Mouse (Mus musculus): ENCODE data around the gene Zdhhc21. TPM values are rescaled to one million over a fixed set of nuclear protein-coding genes. Genes with fewer than 3 reads are reported as not detected.

Zdhhc21 gene
- total RNA-seq (2021), result 10 to 100 TPM; 58.9 to 64.4 TPM

- intact Hi-C loops (cut with DNase I), result no loop called here
- peak; percentile 83 to 85 for DNase-seq (ENCODE audit: low spot score in 2 of 2)
These were observed at the start of gene Zdhhc21 for GRCm38 (mm10) chr4:82859131-82860125. Gene Zdhhc21 (minus strand): TSS chr4:82859958.

DNA sequence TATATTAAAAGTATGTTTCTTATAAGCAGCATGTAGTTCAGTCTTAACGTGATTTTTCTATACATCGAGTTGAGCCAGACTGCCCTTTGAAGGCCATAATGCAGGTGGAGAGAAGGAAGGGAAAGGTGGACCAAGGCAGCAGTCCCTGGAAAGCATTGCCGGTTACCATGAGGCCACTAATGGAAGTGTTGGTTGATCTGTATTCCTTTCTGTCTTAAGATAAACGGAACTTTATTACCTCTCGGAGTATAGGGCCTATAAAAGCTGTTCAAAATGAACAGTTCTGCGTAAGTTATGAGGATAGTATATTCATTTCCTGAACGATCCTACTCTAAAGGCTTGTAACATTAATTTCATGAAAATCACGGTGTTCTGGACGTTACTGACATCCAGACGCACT lies 35.5 kb upstream of the Zdhhc21 start:
- no peak for DNase-seq (ENCODE audit: low spot score in 2 of 2)
- intact Hi-C loops (cut with DNase I), result no loop called here

- intact Hi-C loops (cut with DNase I), result no loop called here
- DNase-seq (ENCODE audit: low spot score in 2 of 2), result peak in 1 of 2 experiments; percentile 70
These were observed 32.5 kb upstream of the Zdhhc21 start for GRCm38 (mm10) chr4:82892247-82892646.

DNA sequence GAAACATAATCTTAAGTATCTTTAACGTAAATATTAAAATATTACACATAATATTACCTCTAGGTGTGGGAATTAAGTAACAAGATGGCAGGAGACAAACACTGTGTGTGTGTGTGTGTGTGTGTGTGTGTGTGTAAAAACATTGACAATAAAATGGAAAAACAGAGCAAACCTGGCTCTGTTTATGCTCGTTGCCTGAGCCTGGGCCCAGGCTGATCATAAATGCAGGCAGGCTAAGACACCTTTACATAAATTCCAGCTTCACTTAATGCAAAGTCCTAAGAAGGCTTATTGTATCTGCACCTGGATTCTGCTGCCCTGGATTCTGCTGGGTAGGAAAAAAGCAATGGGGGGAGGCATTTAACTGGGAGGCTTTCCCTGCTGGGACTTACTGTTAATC lies 31.8 kb upstream of the Zdhhc21 start:
- intact Hi-C loops (cut with DNase I), result no loop called here
- DNase-seq (ENCODE audit: low spot score in 2 of 2), result no peak

- intact Hi-C loops (cut with DNase I), result no loop called here
- DNase-seq (ENCODE audit: low spot score in 2 of 2), result peak in 1 of 2 experiments; percentile 15
These were observed 31.3 kb upstream of the Zdhhc21 start for GRCm38 (mm10) chr4:82891049-82891448.

DNA sequence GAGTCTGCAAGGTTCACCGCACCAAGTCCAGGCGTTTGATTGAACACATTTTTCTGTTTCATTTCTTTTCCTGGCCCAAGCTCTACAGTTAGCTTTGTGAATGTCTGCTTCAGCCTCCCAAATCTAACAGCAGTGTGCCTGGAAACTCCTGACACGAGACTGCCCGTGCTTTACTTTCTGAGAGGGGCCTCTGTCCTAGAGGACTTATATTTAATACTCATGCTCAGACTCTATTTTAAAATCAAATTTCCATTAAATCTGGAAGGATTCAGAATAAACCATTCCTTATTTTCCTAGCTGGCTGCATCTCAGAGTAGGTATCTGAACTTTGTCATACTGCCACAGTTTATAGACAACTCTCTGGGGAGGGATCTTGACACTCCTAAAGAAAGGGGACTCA lies 30.8 kb upstream of the Zdhhc21 start:
- intact Hi-C loops (cut with DNase I), result no loop called here
- no peak for DNase-seq (ENCODE audit: low spot score in 2 of 2)

DNA sequence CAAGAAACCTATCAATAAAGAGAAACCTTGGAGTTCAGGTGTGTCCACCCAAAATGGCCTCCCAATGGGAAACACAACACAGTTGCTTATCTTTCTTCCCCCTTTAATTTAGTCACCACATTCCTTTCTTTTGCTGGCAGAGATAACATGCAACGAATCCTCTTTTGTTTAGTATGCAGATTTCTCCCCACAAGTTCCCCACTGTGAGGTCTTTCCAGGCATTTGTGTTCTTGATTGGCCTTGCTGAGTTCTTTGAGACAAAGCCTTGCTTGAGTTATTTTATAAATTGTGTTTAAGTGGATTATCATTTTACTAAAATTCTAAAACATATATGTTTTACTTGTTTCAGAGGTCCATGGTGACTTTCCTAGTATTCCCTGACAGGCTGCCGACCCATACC lies 26.4 kb upstream of the Zdhhc21 start:
- intact Hi-C loops (cut with DNase I), result no loop called here
- no peak for DNase-seq (ENCODE audit: low spot score in 2 of 2)

DNA sequence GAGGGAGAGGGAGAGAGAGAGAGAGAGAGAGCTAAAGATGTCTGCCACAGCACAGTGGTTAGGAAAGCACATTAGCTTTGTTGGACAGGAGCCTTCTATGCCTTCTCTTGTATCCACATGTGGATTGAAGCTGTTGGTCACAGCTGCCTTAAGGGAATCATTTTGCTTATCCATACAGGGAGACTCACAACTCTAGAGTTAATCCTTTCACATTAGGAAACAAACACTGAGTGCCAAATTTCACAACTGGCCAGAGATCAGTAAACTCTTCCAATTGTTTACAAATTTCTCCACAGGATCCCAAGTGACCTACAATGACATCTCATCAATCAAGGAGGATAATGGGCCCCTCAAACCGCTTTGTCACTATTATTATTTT lies 25.8 kb upstream of the Zdhhc21 start:
- intact Hi-C loops (cut with DNase I), result no loop called here
- DNase-seq (ENCODE audit: low spot score in 2 of 2), result no peak

- intact Hi-C loops (cut with DNase I), result no loop called here
- no peak for DNase-seq (ENCODE audit: low spot score in 2 of 2)
These were observed 25.1 kb upstream of the Zdhhc21 start, which contains the start of gene Cer1 for GRCm38 (mm10) chr4:82884636-82885534. Gene Cer1 (minus strand): TSS chr4:82885148.

- intact Hi-C loops (cut with DNase I), result no loop called here
- DNase-seq (ENCODE audit: low spot score in 2 of 2), result no peak
These were observed 22.7 kb upstream of the Zdhhc21 start for GRCm38 (mm10) chr4:82882500-82882899.

DNA sequence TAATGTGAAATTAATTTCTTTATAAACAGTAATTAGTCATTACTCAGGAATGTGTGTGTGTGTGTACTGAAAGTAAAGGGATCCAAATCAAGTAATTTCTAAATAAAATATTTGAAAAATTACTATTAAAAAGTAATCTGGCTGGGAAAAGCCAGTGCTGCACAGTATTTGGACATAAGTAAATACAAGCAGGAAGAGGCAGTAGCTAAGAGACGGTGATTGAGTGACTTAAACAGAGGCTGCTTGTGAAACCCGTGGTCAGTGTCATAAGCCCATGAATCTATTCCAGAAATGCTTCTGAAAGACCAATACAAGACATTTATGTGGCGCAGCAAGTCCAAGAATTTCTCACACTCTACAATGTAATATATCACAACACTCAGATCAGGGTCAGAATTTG lies 21.6 kb upstream of the Zdhhc21 start:
- DNase-seq (ENCODE audit: low spot score in 2 of 2), result no peak
- intact Hi-C loops (cut with DNase I), result no loop called here

DNA sequence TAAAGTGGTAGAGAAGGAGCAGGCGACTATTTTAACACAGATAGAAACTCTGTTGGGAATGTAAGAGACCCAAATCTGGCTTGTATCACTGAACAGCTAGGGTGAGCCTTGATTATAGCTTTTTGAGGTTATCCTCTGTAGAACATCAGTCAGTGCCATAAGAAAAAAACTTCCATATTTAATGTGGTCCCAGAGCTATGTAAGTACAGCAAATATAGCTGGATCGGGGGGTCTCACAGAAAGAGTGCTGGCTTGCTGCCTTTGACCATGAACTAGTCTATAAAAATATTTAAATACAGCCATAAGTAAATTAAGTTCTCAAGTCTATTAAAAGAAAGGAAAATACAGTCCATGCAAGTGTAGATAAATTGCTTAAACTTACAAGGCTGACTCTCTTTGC lies 20.5 kb upstream of the Zdhhc21 start:
- DNase-seq (ENCODE audit: low spot score in 2 of 2), result no peak
- intact Hi-C loops (cut with DNase I), result no loop called here

DNA sequence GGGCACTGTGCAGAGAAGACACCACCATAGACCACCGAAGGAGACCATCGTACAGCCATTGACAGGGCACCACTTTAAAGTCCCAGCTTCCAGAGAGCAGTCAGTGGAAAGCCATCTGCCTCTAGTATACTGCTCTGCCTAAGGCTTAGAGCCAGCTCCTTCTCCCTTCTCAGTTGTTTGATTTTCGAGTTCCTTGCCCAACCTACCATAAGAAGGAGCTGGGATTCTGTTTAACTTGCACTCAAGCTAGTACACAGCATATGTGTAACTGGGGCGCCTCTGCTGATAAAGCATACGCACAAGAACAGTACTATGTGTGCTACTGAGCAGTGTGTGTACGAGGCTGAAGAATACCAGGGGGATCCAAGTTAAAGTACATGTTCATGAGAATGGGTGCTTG lies 19.4 kb upstream of the Zdhhc21 start:
- peak in 1 of 2 experiments; percentile 42 for DNase-seq (ENCODE audit: low spot score in 2 of 2)
- intact Hi-C loops (cut with DNase I), result no loop called here

- intact Hi-C loops (cut with DNase I), result no loop called here
- DNase-seq (ENCODE audit: low spot score in 2 of 2), result no peak
These were observed 16.9 kb upstream of the Zdhhc21 start for GRCm38 (mm10) chr4:82876656-82877055.

DNA sequence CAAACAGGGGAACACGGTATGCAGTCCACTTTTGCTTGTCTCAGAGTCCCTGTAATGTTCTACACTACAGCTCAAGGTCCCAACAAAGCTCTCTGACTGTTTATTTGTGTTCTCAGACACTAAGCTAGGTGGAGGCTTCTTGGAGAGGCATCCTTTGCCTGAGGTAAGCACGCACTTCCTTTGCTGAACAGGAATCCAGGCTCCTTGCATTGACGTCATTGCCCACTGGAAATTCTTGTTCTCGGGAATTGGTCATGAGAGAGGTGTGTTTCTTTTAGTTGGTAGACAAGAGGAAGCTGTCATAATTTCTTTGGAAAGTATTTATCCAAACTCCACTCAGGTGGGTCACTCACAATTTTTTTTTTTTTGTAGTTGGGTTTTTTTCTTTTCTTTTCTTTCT lies 15.8 kb upstream of the Zdhhc21 start:
- DNase-seq (ENCODE audit: low spot score in 2 of 2), result no peak
- intact Hi-C loops (cut with DNase I), result no loop called here

- intact Hi-C loops (cut with DNase I), result no loop called here
- DNase-seq (ENCODE audit: low spot score in 2 of 2), result no peak
These were observed 15.0 kb upstream of the Zdhhc21 start for GRCm38 (mm10) chr4:82874791-82875190.

DNA sequence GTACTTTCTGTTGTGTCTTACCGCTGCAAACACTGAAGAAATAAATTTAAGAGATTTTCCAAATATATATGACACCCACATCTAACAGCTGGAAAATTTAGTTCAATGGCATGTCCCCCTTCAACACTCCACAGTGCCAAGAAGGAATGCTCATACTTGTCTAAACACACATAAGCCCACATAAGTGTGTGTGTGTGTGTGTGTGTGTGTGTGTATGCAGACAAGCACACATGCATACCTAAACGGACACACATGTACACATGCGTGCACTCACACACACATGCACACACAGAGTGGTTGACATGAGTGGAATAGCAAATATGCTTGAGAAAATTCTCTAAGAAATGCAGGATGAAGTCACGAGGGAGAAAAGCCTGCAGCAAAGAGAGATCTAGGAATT lies 12.8 kb upstream of the Zdhhc21 start:
- no peak for DNase-seq (ENCODE audit: low spot score in 2 of 2)
- intact Hi-C loops (cut with DNase I), result no loop called here

DNA sequence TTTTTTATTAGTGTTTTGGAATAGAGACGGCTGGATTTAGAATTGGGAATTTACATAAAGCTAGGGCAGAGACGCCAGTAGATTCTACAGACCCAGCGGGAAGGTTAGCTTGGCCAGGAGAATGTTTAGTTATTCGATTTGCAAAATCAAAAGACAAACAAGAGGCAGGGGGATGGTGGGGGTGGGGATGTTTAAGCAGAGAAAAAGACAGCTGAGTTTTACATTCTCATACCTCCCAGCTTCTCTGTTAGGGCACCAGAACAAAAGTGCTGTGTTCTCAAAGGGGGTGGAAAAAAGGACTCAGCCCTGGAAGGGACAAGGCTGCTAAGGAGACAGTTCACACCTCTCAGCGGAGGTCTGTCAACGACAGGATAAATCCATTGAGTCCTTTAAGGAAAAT lies 12.4 kb upstream of the Zdhhc21 start:
- DNase-seq (ENCODE audit: low spot score in 2 of 2), result no peak
- intact Hi-C loops (cut with DNase I), result no loop called here

DNA sequence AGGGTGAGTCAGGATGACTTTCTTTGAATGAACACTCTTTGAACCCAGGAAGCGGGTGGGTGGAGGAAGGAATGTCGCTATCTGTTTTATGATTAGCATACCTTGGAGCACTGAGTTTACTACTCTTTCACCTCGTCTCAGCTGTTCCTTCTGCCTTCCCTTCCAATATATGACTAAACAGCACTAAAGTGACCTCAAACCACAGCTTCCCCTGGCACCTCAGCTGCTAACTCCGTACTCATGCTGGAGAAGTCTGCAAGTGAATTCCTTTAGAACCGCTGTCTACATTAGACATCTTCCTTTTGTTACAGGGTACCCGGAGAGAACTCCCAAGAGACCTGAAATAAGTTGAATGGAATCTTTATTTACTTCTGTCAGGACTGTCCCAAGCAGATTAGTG lies 11.2 kb upstream of the Zdhhc21 start:
- no peak for DNase-seq (ENCODE audit: low spot score in 2 of 2)
- intact Hi-C loops (cut with DNase I), result no loop called here

GRCm38 (mm10) chr4:82867731-82868445 lies 8.1 kb upstream of the Zdhhc21 start:
- DNase-seq (ENCODE audit: low spot score in 2 of 2), result no peak
- intact Hi-C loops (cut with DNase I), result no loop called here
